Mouse (Mus musculus) liver, postnatal 0 days (tissue): ENCODE data around the gene Gm20498. TPM values are rescaled to one million over a fixed set of nuclear protein-coding genes. Genes with fewer than 3 reads are reported as not detected.

Experiments used
- ATAC-seq: fragments of 200-750 bp; cut with Nextera tagmentation; 2 replicates; pipeline ENCODE4 v1.8.0; 2017; ENCODE audit warnings: mild to moderate bottlenecking, moderate library complexity
- DNase-seq: peaks from one replicate; pipeline ENCODE4 v3.0.0-alpha.2; 2016
- H3K27ac ChIP-seq: fragments of 300-500 bp; sonication (generic); 2 replicates; pipeline ENCODE4 v1.5.1; 2014; ENCODE audit warnings: antibody characterized with exemption, moderate library complexity, mild to moderate bottlenecking, low read depth
- H3K27me3 ChIP-seq: fragments of 300-500 bp; sonication (generic); 2 replicates; pipeline ENCODE4 v1.6.1; 2014; ENCODE audit warnings: low read length, control low read depth, mixed read lengths; ENCODE audit not compliant: insufficient read depth
- H3K36me3 ChIP-seq: fragments of 300-500 bp; sonication (generic); replicated peaks from 2 replicates; pipeline ENCODE4 v1.6.1; 2014; ENCODE audit warnings: mild to moderate bottlenecking, control low read depth, low read length, moderate library complexity, mixed read lengths; ENCODE audit not compliant: insufficient read depth
- H3K4me1 ChIP-seq: fragments of 300-500 bp; sonication (generic); 2 replicates; pipeline ENCODE4 v1.6.1; 2014; ENCODE audit warnings: antibody characterized with exemption, mild to moderate bottlenecking, control low read depth; ENCODE audit not compliant: insufficient read depth
- H3K4me2 ChIP-seq: fragments of 300-500 bp; sonication (generic); 2 replicates; pipeline ENCODE4 v1.6.1; 2014; ENCODE audit warnings: low read depth, mild to moderate bottlenecking, low read length, moderate library complexity, mixed read lengths
- H3K4me3 ChIP-seq: fragments of 300-500 bp; sonication (generic); 2 replicates; pipeline ENCODE4 v1.5.1; 2014; ENCODE audit warnings: low read depth, low read length
- H3K9ac ChIP-seq: fragments of 300-500 bp; sonication (generic); replicated peaks from 2 replicates; pipeline ENCODE4 v1.6.1; 2014; ENCODE audit warnings: mild to moderate bottlenecking, moderate library complexity
- H3K9me3 ChIP-seq: fragments of 300-500 bp; sonication (generic); 2 replicates; pipeline ENCODE4 v1.6.1; 2016; ENCODE audit warnings: mild to moderate bottlenecking, control low read depth, low read length, mixed read lengths
- CTCF ChIP-seq: sonication (generic); IDR thresholded peaks from 2 replicates; pipeline ENCODE4 v1.5.1; 2016; ENCODE audit warnings: antibody characterized with exemption, low read depth
- EP300 ChIP-seq: IDR thresholded peaks from 2 replicates; pipeline ENCODE4 v1.6.1; 2016; ENCODE audit warnings: antibody characterized with exemption, low read depth, mild to moderate bottlenecking
- WGBS: fragments of 180-500 bp; shearing (Covaris S2); extraction: QIAGEN DNeasy Blood & Tissue Kit; methylation state at CpG from one replicate; pipeline ENCODE4 v1.1.7; 2014; ENCODE audit not compliant: insufficient replicate concordance; 5-methylcytosine and 5-hydroxymethylcytosine counted together
- polyA plus RNA-seq: library from polyadenylated mRNA; unstranded; fragments of >200 nt; fragmentation: Nextera tagmentation; extraction: Ambion mirVana; gene quantifications from 2 replicates; pipeline ENCODE4 v1.2.1, GENCODE M21; 2015

Gm20498 gene
- polyA plus RNA-seq, 1 experiment from 2014 or later: 13.8 TPM

- H3K9me3 ChIP-seq: no peaks in the 10 kb centered on the region
- H3K9ac ChIP-seq: no peak overlapping the region
- H3K27me3 ChIP-seq: 0 out of 2 replicates have a peak, but pooled peaks cover under 1% of the 10 kb centered on the region
- H3K36me3 ChIP-seq: no peaks in the 10 kb centered on the region
- no peak for TF ChIP-seq CTCF
- no peak for TF ChIP-seq EP300
- 72% methylated on average over 3 of the region's 3 CpGs for WGBS
- H3K27ac ChIP-seq: no peak overlapping the region
- H3K4me2 ChIP-seq: no peak overlapping the region
- no peak overlapping the region for H3K4me3 ChIP-seq
- H3K4me1 ChIP-seq: no peaks in the 10 kb centered on the region
- no peak for ATAC-seq
- DNase-seq: no peak
These were observed 207.7 kb downstream of the Gm20498 start for GRCm38 (mm10) chr12:81324991-81325390.

GRCm38 (mm10) chr12:81324116-81324515 lies 208.6 kb downstream of the Gm20498 start:
- Histone ChIP-seq H3K36me3 (no peaks in the 10 kb centered on the region), H3K4me3 (no peak overlapping the region), H3K27ac (no peak overlapping the region), H3K9ac (no peak overlapping the region), H3K4me2 (no peak overlapping the region), H3K27me3 (no peaks in the 10 kb centered on the region), H3K9me3 (no peaks in the 10 kb centered on the region), H3K4me1 (no peaks in the 10 kb centered on the region)
- no peak for DNase-seq
- ATAC-seq: no peak
- TF ChIP-seq EP300 (no peak), CTCF (no peak)
- 87% methylated on average over 3 of the region's 3 CpGs for WGBS

- no peaks in the 10 kb centered on the region for H3K27me3 ChIP-seq
- DNase-seq (no peak), ATAC-seq (no peak)
- no peak for TF ChIP-seq EP300
- no peak for TF ChIP-seq CTCF
- 73% methylated on average over 1 of the region's 1 CpGs for WGBS
- no peak overlapping the region for H3K4me3 ChIP-seq
- H3K4me1 ChIP-seq: no peaks in the 10 kb centered on the region
- no peak overlapping the region for H3K4me2 ChIP-seq
- H3K36me3 ChIP-seq: no peaks in the 10 kb centered on the region
- H3K9me3 ChIP-seq: no peaks in the 10 kb centered on the region
- no peak overlapping the region for H3K9ac ChIP-seq
- no peak overlapping the region for H3K27ac ChIP-seq
These were observed 211.7 kb downstream of the Gm20498 start for GRCm38 (mm10) chr12:81321021-81321420.

- no peak overlapping the region for H3K4me2 ChIP-seq
- ATAC-seq (no peak), DNase-seq (no peak)
- no peak overlapping the region for H3K4me3 ChIP-seq
- no peaks in the 10 kb centered on the region for H3K36me3 ChIP-seq
- H3K4me1 ChIP-seq: no peaks in the 10 kb centered on the region
- no peaks in the 10 kb centered on the region for H3K9me3 ChIP-seq
- H3K27me3 ChIP-seq: no peaks in the 10 kb centered on the region
- H3K9ac ChIP-seq: no peak overlapping the region
- 40% methylated on average over 2 of the region's 2 CpGs for whole genome bisulfite sequencing
- TF ChIP-seq EP300: no peak
- no peak for TF ChIP-seq CTCF
- H3K27ac ChIP-seq: no peak overlapping the region
These were observed 214.9 kb downstream of the Gm20498 start for GRCm38 (mm10) chr12:81317811-81318210.

GRCm38 (mm10) chr12:81315953-81316352 lies 216.8 kb downstream of the Gm20498 start:
- Histone ChIP-seq H3K9me3 (no peaks in the 10 kb centered on the region), H3K4me3 (no peak overlapping the region), H3K4me2 (no peak overlapping the region), H3K4me1 (no peaks in the 10 kb centered on the region), H3K9ac (no peak overlapping the region), H3K36me3 (no peaks in the 10 kb centered on the region), H3K27me3 (no peaks in the 10 kb centered on the region), H3K27ac (no peak overlapping the region)
- DNase-seq: no peak
- TF ChIP-seq CTCF (no peak), EP300 (no peak)
- no peak for ATAC-seq
- 83% methylated on average over 5 of the region's 5 CpGs for WGBS

Other genes starting within 250 kb of the Gm20498 start
- gene Slc8a3, start 199.7 kb downstream of the Gm20498 start, polyA plus RNA-seq: 0.05 TPM in 1 of 2 replicates, not detected in the other
- 0.06 and 0.07 TPM in 2 replicates for gene Gm4787, start 153.4 kb downstream of the Gm20498 start, polyA plus RNA-seq
- gene Adam4, start 111.0 kb downstream of the Gm20498 start, polyA plus RNA-seq: 0.08 and 0.09 TPM in 2 replicates
- gene Cox16, start 47.8 kb downstream of the Gm20498 start, polyA plus RNA-seq: 132 and 143 TPM in 2 replicates
- 14.8 and 15.4 TPM in 2 replicates for gene Synj2bp, start within 50 bp of the Gm20498 start, polyA plus RNA-seq
- gene Adam21, start 35.6 kb upstream of the Gm20498 start, polyA plus RNA-seq: not detected in 2 replicates
- gene Med6, start 62.1 kb upstream of the Gm20498 start, polyA plus RNA-seq: 22.8 and 24.9 TPM in 2 replicates
- 0.11 TPM in 1 of 2 replicates, not detected in the other for gene Ttc9, start 98.3 kb upstream of the Gm20498 start, polyA plus RNA-seq
- gene Map3k9, start 248.3 kb upstream of the Gm20498 start, polyA plus RNA-seq: 0.19 and 0.27 TPM in 2 replicates